Mouse (Mus musculus): ENCODE results near the gene Cacna1b.

- TF ChIP-seq CTCF (IDR thresholded peaks at IDR 0.05; ENCODE audit: insufficient read depth, low read depth, low read length), result no peak
- TF ChIP-seq POLR2A (IDR thresholded peaks at IDR 0.05; ENCODE audit: insufficient read depth, low read depth, low read length), result no peak
These were observed 13.9 kb upstream of the Cacna1b start for GRCm38 (mm10) chr2:24776831-24777230.
